Mouse (Mus musculus) bone marrow, adult 2 months (tissue): ENCODE measurements around the gene Acyp2.
"Not testable (repeated sequence)": the region's sequence is repeated elsewhere in the genome, so short reads cannot be mapped to it uniquely, and the experiment has no call there.

ENCODE experiments used
- CTCF ChIP-seq: fragments of 200-500 bp; IDR thresholded peaks from 2 replicates; pipeline ENCODE4 v1.5.1; 2011; ENCODE audit warnings: low read length, control low read depth; ENCODE audit not compliant: control insufficient read depth, insufficient read depth
- POLR2A ChIP-seq: fragments of 200-500 bp; IDR thresholded peaks from 2 replicates; pipeline ENCODE4 v1.6.1; 2011; ENCODE audit warnings: low read depth, mild to moderate bottlenecking, control low read depth, low read length, borderline replicate concordance; ENCODE audit not compliant: control insufficient read depth

DNA sequence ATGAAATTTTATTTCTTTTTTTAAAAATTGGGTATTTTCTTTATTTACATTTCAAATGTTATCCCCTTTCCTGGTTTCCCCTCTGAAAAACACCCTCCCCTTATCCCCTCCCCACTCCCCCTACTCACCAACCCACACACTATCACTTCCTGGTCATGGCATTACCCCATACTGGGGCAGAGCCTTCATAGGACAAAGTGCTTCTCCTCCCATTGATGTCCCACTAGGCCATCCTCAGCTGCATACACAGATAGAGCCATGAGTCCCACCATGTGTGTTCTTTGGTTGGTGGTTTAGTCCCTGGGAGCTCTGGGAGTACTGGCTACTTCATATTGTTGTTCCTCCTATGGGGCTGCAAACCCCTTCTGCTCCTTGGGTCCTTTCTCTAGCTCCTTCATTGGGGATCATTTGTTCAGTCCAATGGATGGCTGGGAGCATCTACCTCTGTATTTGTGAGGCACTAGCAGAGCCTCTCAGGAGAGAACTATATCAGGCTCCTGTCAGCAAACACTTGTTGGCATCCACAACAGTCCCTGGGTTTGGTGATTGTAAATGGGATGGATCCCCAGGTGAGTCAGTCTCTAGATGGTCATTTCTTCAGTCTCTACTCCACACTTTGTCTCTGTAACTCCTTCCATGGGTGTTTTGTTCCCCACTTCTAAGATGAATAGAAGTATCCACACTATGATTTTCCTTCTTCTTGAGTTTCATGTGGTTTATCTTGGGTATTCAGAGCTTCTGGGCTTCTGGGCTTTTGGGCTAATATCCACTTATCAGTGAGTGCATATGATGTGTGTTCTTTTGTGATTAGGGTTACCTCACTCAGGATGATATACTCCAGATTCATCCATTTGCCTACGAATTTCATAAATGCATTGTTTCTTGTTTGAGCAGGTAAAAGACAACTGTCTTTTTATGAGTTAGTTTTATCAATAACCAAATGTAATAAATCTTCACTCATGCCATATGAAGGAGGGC, 27.7 kb downstream of the Acyp2 start:
- not testable (repeated sequence) for TF ChIP-seq CTCF, POLR2A
